Mouse (Mus musculus): Measurements from ENCODE around the gene Mrps33. TPM values are rescaled to one million over a fixed set of nuclear protein-coding genes. Genes with fewer than 3 reads are reported as not detected.

Mrps33 gene
- polyA plus RNA-seq (2012; rRNA removed), result 125 and 129 TPM in 2 replicates

DNA sequence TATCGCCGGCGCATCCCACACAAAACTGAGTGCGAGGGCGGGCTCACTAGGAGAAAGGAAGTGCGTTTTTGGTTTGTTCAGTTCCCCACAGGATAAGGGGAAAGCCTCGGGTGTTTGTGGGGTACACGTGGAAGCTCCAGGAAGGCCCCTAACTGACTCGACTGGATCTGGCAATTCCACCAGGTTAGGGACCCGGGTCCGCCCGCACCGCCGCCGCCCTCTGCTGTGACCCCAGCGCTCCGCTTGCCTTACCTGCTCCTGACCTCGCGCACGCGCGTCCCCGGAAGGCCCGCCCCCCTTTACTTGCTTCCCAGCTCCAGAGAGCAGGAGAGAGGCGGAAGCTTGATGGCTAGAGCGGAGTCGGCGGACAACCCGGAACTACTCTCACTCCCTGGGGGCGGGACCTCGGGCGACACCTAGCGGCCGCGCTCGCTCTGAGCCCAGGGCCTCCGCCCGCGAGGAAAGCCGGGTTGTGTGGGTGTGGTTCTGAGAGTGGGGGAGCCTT lies at the start of gene Mrps33:
TSS of gene Mrps33 (minus strand) at position 377 of the 505 bp plus-strand sequence.
- DNase-seq (ENCODE audit: low read depth), result peak; percentile 61

GRCm38 (mm10) chr6:39849667-39850066 lies 38.9 kb upstream of the Mrps33 start:
- no peak for DNase-seq (ENCODE audit: low read depth)

DNA sequence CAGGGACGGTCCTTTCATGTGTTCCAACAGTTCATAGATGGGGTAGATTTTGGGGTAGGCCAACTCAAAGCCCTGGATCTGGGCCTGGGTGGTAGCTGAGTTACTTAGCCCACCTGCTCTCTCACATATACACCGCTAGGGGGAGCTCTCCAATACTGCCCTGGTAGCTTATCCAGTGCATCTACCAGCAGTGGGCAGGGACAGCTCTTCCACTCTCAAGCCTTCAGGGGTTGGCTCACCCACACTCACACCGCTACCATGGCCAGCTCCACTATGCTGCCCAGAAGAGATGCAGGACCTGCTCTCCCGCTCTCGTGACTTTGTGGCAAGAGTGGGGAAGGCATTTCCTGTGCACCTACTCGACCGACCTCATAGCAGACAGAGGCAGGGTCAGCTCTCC lies 38.0 kb upstream of the Mrps33 start:
- DNase-seq (ENCODE audit: low read depth), result no peak

DNA sequence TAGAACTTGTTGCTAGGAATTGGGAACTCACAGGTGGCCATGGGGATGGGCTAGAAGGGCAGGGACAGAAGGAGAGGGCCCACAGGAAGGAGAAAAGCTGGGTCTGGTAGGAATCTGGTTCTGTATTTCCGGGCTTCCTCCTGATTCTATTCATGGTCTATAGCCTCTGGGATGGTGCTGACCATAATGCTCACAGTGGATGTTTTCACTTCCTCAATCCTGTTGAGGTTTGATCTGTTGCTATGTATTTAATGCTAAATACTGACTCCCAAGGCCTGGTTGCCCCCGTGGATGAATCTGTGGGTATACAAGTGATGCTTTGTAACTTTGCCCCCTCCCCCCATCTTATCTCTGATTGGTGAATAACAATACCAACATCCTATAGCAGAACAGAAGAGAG lies 36.8 kb upstream of the Mrps33 start:
- DNase-seq (ENCODE audit: low read depth), result no peak

DNA sequence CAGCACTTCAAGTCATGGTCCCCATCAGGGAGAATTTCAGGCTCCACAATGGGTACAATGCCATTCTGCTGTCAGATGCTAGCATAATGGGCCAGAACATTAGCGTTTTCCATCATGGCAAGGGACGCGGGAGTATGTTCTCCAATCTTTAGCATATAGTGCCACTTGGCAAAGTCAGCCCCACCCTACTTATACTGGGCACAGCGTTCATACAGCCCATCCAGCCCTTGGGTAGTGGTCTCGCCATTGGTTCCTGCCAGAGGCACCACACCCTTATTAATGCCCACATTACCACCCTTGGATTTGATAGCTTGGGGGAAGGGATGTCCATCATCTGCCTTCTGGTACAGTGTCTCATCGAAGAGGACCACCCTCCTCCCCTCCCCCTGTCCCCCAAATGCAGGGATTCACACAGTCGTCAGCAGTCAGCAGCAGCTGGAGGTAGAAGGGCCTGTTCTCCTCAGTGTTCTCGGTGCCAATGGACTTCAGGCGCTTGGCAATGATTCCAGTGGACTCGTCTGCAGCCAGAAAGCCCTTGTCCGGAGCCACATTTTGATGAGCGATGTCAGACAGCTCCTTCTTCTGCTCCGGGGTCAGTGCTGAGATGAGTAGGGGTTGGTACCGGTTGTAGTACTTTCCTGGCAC lies 33.0 kb upstream of the Mrps33 start:
- no peak for DNase-seq (ENCODE audit: low read depth)

- no peak for DNase-seq (ENCODE audit: low read depth)
These were observed 17.9 kb upstream of the Mrps33 start for GRCm38 (mm10) chr6:39828736-39829135.

GRCm38 (mm10) chr6:39821241-39821640 lies 10.5 kb upstream of the Mrps33 start:
- no peak for DNase-seq (ENCODE audit: low read depth)

DNA sequence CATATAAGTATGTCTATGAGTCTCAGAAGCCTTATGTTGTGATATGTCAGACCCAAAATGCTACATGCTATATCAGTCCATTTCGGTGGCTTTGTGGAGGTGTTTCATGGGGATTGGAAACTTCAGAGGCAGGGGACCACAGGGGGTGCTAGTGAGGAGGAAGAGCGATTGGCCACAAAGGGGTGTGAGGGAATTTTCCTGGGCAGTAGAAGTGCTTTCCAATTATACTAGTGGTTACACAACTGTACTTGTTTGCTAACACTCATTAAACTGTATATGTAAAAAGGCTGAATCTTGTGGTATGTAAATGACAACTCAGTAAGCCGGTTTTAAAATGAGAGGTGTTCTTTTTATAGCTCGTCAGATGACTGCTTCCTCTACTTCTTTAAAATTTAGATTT lies 8.1 kb upstream of the Mrps33 start:
- DNase-seq (ENCODE audit: low read depth), result no peak

DNA sequence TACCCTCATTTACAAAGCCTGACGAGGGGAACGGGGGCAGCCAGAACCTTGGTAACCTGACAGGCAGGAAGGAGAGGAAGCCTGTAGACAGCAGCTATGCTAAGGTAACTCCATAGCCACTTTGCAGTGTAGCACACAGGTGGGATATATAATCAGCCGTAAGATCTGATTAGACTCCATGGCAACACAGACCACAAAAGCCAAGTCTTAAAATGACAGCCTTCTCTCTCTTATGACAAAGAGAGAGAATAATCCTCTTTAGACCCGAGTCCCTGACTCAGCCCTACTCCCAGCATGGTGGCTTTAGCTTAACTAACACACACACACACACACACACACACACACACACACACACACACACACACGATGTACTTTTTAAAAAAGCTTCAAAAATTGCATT lies 2.3 kb downstream of the Mrps33 start:
- DNase-seq (ENCODE audit: low read depth), result no peak

DNA sequence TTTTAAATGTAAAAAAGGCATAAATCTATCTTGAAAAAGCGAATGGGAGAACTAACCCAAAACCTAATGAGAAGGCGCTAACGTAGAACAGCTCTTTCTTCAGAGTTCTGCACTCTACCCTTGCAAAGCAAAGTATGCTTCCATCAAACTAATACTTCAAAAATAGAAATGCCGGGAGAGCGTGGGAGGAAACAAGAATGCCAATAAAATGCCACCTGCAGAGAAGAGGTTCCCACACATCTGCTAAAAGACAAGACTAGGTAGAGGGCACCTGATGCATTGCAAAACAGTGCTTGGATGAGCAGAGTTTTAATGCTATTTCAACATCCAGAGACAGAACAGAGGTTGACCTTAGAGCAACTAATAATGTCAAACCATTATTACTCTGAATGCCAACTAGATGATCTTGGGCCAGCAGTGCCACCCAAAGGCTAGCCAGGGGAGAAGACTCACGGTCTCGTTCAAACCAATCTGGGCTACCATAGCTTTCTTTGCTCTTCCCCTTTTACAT lies 3.7 kb downstream of the Mrps33 start:
- peak; percentile 91 for DNase-seq (ENCODE audit: low read depth)

DNA sequence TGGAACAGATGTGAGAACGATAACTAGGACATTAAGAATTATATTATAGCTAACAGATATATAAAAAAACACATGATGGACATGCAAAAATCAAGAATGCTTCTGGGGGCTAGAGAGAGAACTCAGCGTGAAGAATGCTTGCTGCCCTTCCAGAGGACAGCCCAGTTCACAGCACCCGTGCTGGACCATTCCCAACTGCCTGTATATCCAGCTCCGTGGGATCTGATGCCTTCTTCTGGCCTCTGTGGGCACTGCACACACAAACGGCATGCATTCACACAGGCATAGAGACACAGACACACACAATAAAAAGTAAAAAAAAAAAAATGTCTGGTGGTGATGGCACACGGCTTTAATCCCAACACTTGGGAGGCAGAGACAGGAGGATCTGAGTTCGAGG lies 4.5 kb downstream of the Mrps33 start:
- DNase-seq (ENCODE audit: low read depth), result no peak

- no peak for DNase-seq (ENCODE audit: low read depth)
These were observed 4.9 kb downstream of the Mrps33 start for GRCm38 (mm10) chr6:39805916-39806315.

DNA sequence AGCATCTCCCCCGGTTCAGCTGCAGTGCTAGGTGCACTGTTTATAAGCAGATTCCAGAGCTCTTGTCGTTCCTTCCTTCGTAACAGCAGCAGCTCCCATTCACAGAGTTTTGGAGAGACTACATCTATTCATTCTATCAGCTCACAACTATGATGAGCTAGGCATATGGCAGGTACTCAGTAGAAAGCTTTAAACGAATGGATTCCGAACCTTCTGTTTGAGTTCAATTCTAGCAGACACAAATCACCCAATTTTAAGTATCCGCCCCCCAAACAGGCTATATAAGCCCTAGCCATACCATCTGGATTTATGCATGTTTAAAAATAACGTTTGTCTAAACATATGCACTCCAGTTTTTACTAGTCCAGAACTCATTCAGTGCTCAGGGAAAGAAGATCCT lies 9.8 kb downstream of the Mrps33 start:
- DNase-seq (ENCODE audit: low read depth), result no peak

- DNase-seq (ENCODE audit: low read depth), result no peak
These were observed 13.7 kb downstream of the Mrps33 start for GRCm38 (mm10) chr6:39797076-39797475.

GRCm38 (mm10) chr6:39796150-39796549 lies 14.6 kb downstream of the Mrps33 start:
- DNase-seq (ENCODE audit: low read depth), result no peak

DNA sequence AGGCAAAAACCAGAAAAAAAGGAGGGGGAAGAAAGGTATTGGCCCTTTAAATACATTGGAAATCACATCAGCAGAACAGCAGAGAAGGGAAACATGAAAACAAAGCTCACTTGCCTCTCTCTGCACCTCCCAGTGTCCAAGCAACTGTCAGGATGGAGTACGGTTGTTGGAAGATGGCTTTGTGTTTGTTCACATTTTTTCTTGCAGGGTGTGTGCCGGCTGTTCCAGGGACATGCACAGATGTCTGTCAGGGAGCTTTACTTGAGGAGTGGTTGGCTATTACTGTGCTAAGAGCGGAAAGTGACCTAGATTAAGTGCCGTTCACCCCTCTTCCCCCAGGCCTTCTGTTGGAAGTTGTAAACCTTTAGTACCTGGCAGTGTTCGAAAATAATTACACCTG lies 19.0 kb downstream of the Mrps33 start:
- no peak for DNase-seq (ENCODE audit: low read depth)

GRCm38 (mm10) chr6:39788408-39788807 lies 22.4 kb downstream of the Mrps33 start:
- DNase-seq (ENCODE audit: low read depth), result no peak

- no peak for DNase-seq (ENCODE audit: low read depth)
These were observed 23.0 kb downstream of the Mrps33 start for GRCm38 (mm10) chr6:39787783-39788182.

- DNase-seq (ENCODE audit: low read depth), result no peak
These were observed 24.8 kb downstream of the Mrps33 start for GRCm38 (mm10) chr6:39785944-39786343.

DNA sequence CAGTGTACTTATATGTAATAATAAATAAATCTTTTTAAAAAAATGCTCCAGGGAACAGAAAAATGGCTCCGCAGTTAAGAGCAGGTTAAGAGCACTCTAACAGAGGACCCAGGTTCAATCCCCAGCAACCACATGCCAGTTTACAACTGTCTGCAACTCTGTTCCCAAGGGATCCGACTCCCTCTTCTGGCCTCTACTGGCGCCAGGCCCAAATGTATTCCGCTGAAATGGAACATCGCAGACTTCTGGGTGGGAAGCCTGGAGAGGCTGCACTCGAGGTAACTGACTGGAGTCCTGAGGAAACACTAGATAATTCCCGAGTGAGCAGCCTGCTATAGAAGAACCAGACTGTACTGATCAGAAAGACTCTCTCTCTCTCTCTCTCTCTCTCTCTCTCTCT lies 27.3 kb downstream of the Mrps33 start:
- no peak for DNase-seq (ENCODE audit: low read depth)

- no peak for DNase-seq (ENCODE audit: low read depth)
These were observed 28.2 kb downstream of the Mrps33 start for GRCm38 (mm10) chr6:39782618-39783017.

DNA sequence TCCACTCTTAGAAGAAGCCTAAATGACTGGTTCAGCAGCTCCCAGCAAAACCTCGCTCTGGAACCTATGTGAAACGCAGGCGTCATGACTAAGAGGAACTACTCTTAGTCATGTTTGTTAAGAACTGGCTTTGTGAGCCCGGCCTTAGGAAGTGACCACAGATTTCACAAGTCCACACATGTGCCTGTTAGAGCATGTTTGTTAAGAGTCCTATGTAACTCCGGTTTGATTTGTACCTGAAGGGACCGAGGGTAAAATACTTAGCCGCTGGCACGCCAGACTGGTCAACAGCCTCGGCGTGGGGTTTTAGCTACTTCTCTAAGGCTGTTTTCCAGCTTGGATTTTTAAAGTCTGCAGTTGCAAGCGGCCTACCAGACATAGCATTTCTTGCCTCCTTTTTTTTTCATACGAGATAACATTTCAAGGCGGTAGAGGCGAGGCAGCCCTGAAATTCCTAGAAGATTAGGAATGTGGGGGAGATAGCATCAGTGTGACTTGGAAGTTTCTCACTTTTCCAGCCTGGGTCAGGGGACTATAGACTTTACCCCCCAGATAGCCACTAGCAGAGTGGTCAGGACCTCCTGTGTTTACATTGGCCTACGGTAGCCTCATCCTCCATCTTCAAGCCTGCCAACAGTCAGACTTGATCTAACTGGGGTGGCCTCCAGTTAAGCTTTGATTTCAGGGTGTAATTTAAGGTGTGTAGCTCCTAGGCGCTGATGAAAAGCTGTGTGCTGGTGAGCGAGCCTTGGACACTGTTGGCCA lies 28.8 kb downstream of the Mrps33 start:
- peak; percentile 97 for DNase-seq (ENCODE audit: low read depth)

Data from gonadal fat pad, adult 2 months (tissue).